Mouse (Mus musculus) frontal cortex, adult (tissue): ENCODE measurements around the gene 1700125H20Rik.
A peak's percentile ranks its signal among the peaks of the same experiment; 100 is the strongest.
"Not testable (repeated sequence)": the region's sequence is repeated elsewhere in the genome, so short reads cannot be mapped to it uniquely, and the experiment has no call there.

Experiments
- ATAC-seq: cut with Nextera tagmentation; 2 replicates; pipeline ENCODE4 v1.9.2; 2017; ENCODE audit warnings: mild to moderate bottlenecking, moderate library complexity, mixed read lengths; ENCODE audit not compliant: low TSS enrichment

Gene 1700125H20Rik

DNA sequence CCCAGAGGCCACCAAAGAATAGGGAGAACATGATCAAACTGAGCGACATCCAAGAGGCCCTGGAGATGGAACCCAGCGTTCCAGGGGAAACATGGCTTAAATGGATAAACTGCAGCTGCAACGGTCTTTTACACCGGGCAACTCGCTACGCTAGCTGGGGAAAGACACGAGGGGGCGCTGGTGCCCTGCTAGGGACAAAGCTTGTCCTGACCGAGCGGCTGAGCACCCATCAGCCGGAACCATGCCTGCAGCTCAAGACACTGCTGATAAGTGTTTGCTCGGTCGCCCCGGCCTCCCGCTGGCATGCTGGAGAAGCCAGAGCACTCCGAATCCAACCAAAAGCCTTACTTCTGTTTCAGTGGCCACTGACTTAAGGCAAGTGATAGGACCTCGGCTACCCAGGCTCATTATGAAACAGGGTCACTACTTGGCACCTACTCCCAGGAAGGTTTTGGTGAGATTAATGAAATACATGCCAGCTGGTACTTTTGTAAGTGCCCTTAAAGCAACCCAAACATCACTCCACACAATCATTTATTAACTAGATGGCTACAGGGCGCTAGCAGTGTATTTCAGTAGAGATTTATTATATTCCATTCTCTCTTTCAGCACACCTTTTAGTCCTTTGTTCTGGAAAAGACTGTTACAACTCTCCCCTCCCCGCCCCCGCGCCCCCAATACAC, at the start of gene 1700125H20Rik:
Gene 1700125H20Rik, plus strand, starts transcription at position 347 of the 683 bp plus-strand sequence.
- ATAC-seq, result peak; percentile 98

DNA sequence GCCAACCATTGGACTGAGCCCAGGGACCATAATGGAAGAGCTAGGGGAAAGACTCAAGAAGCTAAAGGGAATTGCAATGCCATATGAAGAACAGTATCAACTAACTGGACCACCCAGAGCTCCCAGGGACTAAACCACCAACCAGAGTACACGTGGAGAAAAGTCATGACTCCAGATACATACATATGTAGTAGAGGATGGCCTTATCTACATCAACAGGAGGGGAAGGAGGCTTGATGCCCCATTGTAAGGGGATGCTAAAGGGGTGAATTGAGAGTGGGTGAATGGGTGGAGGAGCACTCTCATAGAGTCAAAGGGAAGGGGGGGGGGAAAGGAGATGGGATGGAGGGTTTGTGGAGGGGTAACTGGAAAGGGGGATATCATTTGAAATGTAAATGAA, 48.1 kb upstream of the 1700125H20Rik start:
- ATAC-seq, result no peak

- no peak for ATAC-seq
Observed at GRCm38 (mm10) chr11:85123267-85123992, 46.8 kb upstream of the 1700125H20Rik start.

GRCm38 (mm10) chr11:85126257-85127102, 43.7 kb upstream of the 1700125H20Rik start:
- no peak for ATAC-seq

DNA sequence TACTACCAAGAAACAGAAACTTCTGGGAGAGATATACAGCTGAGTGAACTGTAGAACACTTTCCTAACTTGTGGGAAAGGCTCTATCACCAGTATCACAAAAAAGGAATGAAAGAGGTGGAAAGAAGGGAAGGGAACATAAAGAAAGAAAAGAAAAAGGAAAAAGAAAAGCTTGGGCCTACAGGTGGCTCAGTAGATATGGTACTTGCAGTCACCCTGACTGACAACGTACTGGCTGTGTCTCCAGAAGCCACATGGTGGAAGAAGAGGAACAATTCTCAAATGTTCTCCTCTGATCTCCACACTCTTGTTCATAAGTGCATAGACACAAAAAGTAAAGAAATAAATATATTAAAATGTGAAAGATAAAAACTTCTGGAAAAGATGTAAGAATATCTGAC, 41.3 kb upstream of the 1700125H20Rik start:
- no peak for ATAC-seq

DNA sequence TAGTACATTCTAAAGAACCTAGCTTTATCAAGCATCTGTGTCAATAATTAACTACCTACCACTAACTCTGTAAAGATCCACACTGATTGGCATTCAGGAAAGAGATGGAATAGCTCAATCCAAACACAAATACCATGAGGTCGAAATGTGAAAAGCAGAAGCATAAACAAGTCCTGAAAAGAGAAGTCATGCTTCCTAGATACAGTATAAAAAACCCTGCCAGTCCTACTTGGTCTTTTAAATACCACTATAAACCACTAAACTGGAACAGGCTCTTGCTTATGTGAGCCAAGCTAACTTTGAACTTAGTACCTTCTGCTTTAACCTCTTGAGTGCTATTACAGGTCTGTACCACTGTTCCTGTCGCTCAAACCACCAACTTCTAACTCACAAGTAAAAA, 38.7 kb upstream of the 1700125H20Rik start:
- ATAC-seq, result no peak

DNA sequence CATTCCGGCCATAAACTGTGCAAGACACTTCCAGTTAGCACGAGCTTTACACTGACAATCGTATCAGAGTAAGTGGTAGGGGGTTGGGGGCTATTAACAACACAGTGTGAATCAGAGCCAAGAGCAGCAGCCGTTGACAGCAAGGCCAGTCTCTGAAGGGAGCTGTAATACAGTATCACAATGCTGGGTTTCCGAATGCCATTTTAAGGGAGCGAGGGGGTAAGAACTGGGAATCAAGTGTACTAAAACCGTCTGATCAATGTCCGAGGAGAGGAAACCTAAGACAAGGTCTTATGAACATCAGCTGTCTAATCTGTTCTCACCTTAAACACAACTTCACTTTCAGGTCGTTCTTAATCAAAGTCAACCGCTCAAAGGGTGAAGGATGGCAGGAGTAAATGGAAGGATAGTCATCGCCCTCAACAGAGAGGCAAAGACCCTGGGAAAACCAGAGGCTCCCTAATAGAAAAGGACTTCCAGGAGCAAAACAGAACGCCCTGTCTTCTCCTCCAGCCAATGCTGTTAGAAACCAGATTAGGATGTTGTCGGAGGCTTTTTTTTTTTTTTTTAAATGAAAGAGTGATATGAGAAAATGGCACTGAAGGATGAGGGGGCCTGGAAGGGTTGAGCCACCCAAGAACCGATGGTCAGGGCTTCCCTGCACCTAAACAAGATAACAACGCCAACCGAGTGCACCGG, 31.3 kb upstream of the 1700125H20Rik start:
- ATAC-seq, result peak; percentile 10; the same call in 1 of the 2 replicates

DNA sequence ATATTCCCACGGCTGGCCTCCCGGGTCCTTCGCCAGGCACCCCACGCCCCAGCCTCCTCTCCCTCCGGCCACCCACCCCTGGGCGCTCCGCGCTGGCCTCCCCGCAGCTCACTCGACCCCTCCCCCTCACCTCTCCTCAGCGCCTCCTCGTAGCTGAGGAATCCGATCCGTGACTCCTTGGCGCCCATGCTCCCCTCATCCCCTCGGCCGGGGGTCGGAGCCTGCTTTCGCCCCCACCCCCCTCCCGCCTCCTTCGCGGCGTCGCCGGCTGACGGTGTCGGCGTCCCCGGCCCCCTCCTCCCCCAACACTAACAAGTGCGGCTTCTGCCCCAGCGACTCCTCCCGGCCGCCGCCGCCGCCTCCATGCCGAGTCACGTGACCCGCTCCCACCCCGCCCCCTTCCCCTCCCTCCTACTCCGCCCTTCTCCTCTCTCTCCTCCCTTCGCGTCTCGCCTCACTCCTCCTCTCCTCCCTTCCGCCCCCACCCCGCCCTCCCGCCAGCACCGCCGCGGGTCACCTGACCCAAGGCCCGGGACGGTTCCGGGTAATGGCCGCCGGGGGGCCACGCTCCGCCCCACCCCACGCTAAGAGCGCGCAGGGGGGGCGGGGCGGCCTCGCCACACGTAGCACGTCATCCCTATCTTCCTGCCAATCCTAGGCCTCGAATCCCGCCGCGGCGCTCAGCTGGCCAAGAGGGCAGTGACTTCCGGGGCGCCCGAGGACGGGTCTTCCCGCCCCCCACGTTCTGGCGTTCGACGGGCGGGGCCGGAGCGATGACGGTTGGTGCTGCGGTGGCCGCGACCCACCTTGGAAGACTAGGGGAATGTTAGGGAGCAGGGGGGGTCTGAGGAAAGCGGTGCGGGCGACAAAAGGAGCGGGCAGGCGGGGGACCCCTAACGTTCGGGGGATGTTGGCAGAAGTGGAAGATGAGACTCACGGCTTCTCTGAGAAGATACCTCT, 30.3 kb upstream of the 1700125H20Rik start, which contains the start of gene Usp32:
Gene Usp32, minus strand, starts transcription at position 581 of the 960 bp plus-strand sequence.
- ATAC-seq, result peak; percentile 97

GRCm38 (mm10) chr11:85152256-85152930, 17.8 kb upstream of the 1700125H20Rik start:
- no peak for ATAC-seq

- no peak for ATAC-seq
Observed at GRCm38 (mm10) chr11:85157301-85157700, 12.9 kb upstream of the 1700125H20Rik start.

DNA sequence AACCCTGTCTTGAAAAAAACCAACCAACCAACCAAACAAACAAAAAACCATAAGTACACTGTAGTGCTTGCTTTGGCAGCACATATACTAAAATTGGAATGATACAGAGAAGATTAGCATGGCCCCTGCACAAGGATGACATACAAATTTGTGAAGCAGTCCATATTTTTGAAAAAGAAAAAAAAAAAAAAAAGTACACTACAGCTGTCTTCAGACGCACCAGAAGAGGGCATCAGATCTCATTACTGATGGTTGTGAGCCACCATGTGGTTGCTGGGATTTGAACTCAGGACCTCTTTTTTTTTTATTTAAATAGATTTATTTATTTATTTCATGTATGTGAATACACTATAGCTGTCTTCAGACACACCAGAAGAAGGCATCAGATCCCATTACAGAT, 7.2 kb upstream of the 1700125H20Rik start:
- not testable (repeated sequence) for ATAC-seq

DNA sequence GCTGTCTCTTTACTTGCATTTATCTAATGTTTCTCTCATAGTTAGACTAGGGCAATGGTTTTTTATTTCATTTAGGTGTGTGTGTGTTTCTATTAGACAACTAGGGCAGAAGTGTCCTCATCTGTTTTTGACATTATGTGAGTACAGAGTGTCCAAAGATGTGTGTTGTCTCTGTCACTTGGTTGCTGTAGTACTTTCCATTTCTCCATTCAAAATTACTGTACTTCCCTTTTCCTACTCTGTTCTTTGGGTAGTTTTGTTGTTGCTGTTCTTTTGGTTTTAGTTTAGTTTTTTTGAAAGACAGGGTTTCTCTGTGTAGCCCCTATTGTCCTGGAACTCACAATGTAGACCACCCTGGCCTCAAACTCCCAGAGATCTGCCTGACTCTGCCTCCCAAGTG, 5.8 kb upstream of the 1700125H20Rik start:
- ATAC-seq, result no peak

DNA sequence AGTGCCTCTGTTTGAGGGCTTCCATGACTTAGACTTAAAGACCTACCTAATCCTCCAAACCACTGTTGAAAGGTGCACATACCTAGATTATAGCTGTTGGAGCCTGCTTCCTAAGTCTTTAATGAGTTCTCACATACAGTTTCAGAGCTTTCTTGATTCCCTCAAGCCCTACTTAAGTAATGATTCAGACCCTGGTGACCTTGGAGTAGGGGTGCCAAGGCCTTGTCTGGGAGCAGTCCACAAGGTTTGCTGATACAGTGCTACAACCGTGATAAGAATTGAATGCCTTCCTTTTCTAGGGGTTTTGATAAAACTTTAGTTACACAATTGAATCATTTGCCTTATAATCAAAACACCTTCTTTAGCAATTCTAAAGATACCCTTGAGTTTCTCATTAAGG, 2.7 kb upstream of the 1700125H20Rik start:
- no peak for ATAC-seq

- ATAC-seq, result no peak
Observed at GRCm38 (mm10) chr11:85170833-85171232, 629 bp downstream of the 1700125H20Rik start.

GRCm38 (mm10) chr11:85175941-85176340, 5.7 kb downstream of the 1700125H20Rik start:
- ATAC-seq, result no peak

- no peak for ATAC-seq
Observed at GRCm38 (mm10) chr11:85177761-85178160, 7.6 kb downstream of the 1700125H20Rik start.

- ATAC-seq, result no peak
Observed at GRCm38 (mm10) chr11:85178413-85178812, 8.2 kb downstream of the 1700125H20Rik start.

DNA sequence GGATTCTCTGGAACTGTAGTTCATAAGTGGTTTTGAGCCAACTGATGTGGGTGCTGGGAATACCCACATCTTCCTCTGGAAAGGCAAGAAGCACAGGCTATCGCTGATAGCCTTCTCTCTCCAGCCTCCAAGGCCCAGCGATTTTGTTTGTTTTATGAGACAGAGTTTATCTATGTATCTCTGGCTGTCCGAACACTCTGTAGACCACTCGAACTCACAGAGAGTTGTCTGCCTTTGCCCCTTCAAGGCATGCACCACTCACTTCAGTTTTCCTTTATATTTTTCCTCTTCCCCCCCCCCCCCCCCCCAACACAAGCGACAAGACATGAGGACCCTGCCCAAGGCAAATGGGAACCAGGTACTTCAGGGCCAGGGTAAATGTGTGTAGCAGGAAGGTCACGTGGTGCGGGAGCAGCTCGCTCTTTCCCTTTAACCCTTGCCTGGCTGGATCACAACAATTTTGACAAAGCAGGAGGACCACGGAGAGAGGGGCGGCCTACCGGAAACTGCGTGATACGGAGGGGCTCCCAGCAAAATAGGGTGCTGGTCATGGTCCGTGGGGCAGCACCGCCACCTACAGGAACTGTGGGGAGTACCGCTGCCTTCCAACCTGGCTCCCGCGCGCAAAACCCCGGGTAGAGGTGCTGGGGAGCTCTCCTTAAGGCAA, 12.5 kb downstream of the 1700125H20Rik start:
- ATAC-seq, result peak; percentile 91

GRCm38 (mm10) chr11:85183284-85183779, 13.1 kb downstream of the 1700125H20Rik start:
- 0 out of 2 replicates have a peak, but pooled peaks have one; percentile 35 for ATAC-seq
